Mouse (Mus musculus) megakaryocyte progenitor cell, adult 5-6 weeks (primary cell): ENCODE results near the gene Rapgef4. TPM values are rescaled to one million over a fixed set of nuclear protein-coding genes. Genes with fewer than 3 reads are reported as not detected.

Source experiments
- ATAC-seq: replicated peaks from 2 replicates; pipeline ENCODE4 v1.8.0; 2016; ENCODE audit warnings: mild to moderate bottlenecking, moderate TSS enrichment, inconsistent platforms; ENCODE audit not compliant: poor library complexity
- total RNA-seq, 2 experiments: library from RNA; stranded (forward) in 1 of 2; stranded (reverse) in 1 of 2; fragments of 157-497, 149-512 nt in 1 of 2; fragments of 200-1000 nt in 1 of 2; gene quantifications; 2 replicates each; pipeline versions ENCODE4 v1.2.3 to v1.2.4; 2015 to 2017

Gene Rapgef4
- total RNA-seq, 2 experiments from 2014 or later, result 0.50 to 3.8 TPM

DNA sequence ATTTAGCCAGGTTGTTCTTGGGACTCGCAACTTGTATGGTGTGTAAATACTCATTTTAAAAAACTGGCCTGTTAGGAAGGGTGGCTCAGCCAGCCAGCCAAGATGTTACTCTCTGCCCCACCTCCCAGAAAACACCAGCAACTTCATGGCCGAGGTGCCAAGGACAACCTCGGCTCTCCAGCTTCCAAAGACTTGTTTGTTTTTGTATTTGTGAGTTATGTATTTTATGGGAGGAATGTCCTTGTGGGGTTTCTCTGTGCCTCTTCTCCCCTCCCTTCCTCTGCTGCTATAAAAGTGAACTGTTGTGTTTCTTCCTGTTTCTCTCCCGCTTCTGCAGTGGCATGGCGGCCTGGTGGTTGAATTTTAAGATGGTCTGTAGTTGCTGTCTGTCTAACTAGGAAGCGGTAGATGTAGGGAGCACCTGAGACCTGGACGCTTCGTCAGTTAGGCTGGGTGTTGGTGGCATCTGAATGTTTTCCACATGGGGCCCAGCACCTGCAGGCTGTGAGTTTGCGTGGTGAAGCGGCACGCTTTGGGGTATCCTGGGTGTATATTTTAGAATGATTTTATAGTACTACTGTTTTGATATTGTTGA, 164.3 kb downstream of the Rapgef4 start:
- ATAC-seq, result no peak

DNA sequence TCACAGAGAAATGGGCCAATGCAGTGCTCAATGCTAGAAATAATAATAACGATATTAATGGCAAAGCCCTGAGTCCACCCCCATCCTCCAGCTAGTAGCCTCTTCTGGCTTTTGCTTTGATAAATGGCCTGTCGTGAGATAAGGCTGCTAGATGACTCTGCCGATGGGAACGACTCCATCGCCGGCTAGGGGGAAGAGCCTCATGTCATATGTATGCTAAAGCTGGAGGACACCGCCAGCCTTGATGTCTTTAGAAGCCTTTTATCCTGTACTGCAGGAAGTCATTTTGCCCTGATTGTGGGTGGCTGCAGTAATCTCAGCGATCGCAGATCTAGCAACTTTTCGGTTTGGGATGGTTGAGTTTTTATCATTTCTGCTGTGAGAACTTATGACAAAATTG, 165.0 kb downstream of the Rapgef4 start:
- no peak for ATAC-seq

DNA sequence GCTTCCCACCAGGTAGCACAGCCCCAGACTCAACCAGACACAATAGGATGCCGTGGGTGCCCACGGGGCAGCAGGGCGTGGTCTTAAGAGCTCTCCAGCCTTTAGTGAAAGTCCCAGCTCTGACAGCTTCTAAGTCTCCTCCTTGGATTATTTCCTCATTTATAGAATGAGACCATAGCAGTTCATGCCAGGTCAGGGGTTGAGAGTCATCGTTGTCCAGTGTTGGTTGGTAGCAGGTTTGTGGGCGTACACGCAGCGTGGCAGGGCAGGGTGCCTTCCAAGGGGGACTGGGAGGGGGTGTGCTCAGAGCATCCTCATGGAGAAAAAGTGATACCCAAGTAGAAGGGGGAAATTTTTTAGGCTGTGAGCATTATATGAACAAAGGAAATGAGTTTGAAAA, 166.2 kb downstream of the Rapgef4 start:
- no peak for ATAC-seq

DNA sequence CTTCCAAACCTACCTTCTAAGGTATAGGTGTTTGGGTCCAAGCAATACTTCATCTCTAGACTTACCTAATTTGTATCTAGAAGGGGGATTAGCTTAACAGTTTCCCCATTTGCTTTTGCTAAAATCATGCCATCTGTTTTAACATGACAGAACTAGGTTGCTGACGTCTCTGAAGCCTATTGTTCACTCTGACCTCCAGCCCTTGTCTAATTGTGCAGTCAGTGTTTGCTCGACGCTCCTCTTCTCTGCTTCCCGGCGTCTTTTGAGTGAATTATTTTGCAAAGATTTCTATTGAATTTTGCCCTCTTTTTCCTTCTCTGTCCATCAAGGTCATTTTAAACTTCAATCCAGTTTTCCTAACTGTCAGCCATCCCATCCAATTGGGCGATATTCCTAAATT, 166.7 kb downstream of the Rapgef4 start:
- no peak for ATAC-seq

GRCm38 (mm10) chr2:72148647-72149046, 167.6 kb downstream of the Rapgef4 start:
- no peak for ATAC-seq

DNA sequence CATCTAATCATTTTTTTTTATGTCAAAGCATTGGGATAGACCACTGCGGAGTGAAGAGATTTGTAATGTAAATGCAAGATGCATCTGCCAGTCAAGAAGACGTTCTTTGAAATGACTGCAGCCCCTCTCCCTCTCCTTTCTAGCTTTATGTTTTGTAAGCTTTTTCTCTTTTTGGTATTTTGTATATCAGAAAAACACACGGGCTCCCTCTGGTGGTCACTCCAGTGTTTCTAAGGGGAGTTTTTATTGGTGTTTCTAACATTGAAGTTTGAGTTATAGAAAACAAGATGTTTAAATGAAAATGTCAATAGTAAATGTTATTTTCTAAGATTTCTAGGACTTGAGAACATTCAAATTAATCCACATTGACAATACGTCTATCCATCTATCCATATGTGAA, 168.0 kb downstream of the Rapgef4 start:
- peak; percentile 35; the same call in 1 of the 2 replicates for ATAC-seq

DNA sequence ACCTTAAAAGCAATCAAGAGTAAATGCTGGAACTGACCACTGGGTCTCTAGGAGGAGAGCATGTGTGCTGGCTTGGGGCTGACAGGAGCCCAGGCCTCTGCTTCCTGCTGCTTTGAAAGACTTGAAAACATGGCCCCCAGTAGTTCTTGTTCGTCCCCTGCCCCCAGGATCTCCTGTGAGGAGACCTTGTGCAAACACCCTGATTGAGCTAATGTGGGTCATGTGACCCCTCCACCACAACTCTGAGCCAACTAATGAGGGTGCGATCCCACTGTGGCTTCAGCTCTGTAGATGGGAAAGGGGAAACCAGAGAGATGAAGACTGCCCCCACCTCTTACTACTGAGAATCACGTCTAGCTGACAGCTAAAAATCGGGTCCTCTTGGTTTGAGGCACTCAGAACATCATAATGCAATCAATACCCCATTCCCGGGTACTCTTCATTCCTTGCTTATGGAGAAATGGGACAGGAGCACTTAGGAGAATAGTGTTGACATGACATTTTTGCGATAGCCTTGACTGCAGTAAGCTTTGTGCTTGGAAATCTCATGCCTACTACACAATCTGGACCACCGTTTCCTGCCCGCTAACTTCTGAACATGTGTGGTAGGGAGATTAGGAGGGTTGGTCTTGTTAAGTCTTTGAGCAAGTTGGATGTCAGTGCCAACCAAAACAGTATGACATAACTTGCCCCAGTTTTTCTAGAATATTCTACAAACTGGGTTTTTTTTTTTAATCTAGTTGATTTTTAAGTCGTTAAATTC, 170.9 kb downstream of the Rapgef4 start:
- peak; percentile 93 for ATAC-seq

GRCm38 (mm10) chr2:72152746-72153145, 171.7 kb downstream of the Rapgef4 start:
- ATAC-seq, result no peak

DNA sequence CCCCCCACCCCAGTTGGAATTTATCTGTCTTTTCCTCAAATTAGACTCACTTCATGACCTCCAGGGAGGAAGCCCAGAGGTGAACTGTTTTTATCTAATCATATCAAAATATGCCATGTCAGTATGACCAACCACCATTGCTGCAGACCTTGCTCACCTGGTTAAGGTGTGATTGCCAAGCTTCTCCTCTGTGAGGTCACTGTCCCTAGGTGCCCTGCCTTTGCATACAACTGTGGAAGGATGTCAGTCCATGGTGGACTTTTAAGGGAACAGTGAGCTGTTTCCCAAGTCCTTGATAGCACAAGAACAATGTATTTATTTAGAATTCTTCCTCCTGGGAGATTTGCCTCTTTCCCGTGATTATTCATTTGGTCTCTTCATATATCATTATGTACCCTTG, 172.8 kb downstream of the Rapgef4 start:
- no peak for ATAC-seq

DNA sequence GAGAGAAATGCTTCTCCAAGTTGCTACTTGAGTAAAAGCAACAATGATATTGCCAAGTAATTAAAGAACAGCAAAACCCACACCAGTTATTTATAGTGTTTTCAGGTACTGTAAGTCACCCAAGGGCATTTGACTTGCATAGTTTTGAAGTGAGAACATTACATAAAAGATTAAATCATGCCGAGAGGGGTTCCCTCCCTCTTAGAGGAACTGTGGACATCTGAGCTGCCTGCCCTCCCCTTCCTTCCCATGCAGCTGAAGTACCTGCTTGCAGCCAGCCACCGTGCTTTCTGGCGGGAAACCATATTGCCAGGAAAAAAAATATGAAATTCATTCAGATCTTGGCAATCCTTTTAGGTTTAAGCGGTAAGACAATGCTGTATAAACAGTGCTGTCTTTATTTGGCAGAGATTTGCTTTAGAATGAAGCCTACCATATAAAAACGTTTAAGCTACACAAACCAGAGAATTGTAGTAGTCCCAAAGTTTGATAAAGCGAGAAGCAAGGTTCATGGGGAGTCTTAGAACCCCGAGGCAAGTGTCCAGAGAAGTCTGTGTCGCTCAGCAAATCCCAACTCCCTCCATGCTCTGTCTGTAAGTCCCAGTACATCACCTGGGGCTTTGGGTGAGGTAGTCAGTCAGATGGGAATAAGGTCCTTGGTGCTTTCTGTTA, 174.2 kb downstream of the Rapgef4 start:
- no peak for ATAC-seq

DNA sequence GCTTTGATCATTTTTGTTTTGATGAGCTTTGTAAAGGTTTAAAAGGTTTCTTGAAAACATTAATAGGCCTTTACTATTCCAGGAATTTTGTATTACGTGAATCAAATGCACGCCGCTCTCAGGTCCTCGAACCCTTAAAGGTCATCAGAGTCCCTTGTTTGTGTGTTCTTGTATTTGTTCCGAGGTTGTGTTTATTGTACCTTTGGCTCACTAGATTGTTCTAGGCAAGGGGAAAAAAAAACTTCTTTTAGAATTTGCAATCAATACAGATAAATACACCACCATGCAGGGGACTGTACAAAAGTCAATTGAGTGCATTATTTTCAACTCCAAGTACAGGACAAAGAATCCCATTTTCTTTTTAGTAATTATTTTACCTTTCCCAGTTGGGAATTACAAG, 175.4 kb downstream of the Rapgef4 start:
- no peak for ATAC-seq

GRCm38 (mm10) chr2:72157561-72157960, 176.5 kb downstream of the Rapgef4 start:
- peak; percentile 92 for ATAC-seq

DNA sequence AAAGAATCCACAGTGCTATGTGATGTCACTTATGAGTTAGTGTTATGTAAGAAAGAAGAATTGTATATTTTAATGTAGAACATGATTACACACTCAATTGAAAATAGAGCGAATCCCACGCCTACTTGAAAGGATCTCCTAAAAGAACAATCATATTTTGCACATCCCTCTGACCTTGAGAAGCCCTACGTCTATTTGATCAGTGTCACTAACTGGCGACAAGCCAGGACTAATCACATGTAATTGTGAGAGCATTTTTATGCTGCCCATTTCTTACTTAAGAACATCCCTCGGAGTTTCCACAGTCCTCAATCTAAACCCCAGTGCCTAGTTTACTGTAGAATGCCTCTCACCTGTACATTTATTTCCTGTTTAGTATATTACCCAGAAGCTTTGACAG, 177.0 kb downstream of the Rapgef4 start:
- ATAC-seq, result no peak

DNA sequence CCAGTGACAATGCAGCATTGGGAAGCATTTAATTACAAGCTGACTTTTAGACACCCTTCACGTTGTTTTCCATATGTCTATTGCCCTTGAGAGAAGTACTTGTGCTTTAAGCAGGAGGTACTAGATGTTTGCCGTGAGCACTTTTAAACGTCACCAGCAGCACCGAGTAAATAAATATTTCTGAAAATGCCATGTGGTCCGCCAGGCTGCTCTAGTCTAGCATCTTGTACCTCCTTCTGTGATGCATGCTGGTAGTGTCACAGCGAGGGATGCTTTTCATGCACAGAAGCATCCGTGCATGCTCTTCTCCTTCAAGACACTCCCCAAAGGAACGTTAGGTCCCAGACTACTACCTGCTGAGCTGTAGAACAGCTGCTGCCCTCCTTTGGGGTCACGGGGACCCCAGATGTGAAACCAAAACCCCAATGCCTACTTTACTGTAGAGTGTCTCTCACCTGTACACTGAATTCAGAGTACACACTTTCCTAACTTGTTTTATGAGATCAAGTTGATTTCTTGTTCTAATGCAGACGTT, 177.7 kb downstream of the Rapgef4 start:
- ATAC-seq, result no peak

DNA sequence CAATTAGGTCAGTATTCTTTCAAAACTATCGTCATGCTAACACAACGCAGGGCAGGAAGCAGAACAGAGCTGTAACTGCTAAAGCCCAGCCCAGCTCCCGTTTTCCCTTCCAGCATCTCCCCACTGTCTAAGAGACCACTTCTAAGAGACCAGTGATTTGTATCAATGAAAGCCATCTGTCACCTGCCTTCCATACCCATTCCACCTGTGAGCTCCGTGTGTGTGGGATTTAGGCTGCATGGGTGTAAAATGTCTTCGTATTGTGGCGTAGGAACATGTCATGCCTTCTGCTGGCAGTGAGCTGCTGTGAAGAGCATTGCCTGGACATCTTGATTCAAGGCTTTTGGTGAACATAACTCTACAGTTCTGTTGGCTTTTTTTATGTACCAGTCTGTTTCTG, 178.2 kb downstream of the Rapgef4 start:
- ATAC-seq, result no peak

DNA sequence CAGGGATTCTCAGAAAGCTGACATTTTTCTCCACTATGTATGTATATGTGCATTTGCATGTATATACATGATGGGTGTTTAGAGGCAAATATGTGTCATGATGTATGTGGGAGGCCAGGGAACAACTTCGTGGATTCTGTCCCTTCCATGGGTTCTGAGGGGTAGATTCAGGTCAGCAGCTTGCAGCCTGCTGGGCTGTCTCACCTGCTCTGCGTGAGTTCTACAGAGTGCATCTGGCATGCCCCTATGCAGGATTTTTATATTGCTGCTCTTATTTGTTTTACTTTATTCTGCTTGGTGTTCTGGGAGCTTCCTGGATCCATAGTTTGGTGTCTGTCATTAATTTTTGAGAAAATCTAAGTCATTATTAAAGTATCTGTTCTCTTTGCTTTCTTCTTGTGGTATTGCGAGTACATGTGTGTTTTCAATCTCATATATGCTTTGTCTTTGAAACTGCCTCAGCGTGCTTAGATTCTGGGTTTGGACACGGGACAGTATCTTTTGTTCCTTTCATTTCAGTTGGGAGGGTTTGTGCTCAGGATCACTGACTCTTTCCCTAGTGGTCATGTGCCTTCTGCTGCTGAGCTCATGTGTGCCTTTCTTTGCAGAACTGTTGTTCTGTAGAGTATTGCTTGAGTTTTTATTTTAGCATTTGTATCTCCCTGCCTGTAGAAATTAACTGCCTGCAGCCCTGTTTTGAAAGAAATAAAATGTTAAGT, 184.3 kb downstream of the Rapgef4 start:
- ATAC-seq, result no peak

DNA sequence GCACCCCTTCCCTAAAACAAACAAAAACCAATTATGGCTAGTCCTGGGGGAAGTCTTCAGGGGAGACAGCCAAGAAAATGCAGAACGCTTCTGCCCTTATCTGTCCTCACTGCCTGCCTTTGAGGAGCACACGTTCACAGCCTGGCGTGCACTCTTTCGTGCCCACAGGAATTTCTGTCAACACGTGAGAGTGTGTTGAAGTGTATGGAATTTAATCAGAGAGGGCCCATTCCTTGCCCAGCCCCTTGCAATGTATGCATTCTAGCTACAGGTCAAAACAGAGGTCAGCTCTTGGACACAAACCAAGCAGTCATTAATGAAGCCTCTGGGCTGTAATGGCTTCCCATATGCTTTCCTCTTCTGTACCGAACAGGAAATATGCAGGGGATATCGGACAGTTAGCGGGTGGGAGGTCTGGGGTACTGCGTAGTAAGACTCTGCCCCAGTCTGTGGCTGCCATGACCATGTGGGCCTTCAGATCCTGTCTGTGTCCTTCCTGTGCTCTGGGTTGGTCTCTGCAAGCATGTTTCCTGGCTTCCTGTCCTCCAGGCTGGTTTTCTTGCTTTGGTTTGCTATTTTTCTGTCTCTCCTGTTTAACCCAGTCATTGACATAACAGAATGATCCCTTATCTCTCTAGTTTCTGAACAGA, 188.5 kb downstream of the Rapgef4 start:
- 0 out of 2 replicates have a peak, but pooled peaks have one; percentile 24 for ATAC-seq

DNA sequence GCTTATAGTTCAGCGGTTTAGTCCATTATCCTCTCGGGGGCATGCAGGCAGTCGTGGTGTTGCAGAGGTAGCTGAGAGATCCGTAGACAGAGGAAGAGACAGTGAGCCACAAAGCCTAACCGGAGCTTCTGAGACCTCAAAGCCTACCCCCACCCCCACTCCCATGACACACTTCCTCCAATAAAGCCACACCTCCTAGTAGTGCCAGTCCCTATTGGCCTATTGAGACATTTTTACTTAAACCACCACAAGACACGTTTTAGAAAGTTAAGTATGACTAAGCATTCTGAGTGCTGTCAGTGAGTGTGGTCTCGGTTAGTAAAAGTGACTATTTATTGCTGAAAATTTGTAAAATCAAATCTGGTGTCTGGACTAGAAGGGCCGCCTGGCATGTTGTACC, 189.5 kb downstream of the Rapgef4 start:
- ATAC-seq, result peak; percentile 94

DNA sequence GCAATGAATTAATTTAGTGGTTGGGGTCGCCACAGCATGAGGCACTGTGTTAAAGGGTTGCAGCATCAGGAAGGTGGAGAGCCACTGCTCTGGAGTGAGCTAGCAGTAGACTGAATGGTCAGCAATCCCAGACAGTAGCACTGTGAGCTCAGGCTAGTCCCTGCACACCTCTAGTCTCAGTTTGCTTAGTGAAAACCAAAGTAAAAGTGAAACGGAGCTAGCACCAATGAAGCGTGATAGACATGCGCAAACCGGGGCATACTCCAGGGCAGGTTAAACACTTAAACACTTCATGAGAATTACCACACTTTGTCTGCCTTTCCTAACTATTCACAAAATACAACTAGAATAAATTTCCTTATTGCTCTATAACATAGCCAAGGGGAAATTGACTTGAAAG, 190.2 kb downstream of the Rapgef4 start:
- ATAC-seq, result no peak

DNA sequence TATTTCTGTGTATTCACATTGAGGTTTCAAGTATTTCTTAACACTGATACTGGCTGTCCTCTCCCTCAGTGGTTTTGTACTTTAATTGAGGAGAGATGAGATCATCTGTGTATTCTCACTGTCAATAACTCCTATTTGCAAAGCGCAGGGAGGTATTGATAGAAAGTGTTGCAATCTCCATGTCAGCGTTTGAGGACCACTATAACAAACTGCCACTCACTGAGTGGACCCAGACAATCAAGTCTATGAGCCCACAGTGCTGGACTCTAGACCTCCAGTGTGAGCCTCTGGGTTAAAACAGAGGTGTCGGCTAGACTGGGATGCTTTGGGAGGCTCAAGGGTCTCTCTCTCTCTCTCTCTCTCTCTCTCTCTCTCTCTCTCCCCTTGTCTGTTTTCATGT, 192.0 kb downstream of the Rapgef4 start:
- ATAC-seq, result no peak

DNA sequence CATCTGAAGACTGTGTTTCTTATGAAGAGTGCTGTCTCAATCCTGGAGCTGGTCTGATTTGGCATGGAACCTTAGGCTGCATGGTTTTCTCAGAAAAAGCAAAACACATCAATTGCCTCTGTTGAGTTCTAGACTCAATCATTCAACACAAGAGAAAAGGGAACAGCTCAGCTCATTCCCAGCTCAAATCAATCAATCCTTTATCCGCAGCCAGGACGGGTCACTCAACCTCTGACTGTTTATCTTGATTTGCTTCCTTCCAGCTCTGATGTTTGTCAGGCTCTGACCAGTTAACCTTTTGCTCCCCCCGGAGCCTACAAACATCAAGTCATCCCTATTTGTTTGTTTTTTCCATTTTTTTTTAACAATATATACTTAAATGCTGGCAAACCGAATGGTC, 192.8 kb downstream of the Rapgef4 start:
- ATAC-seq, result no peak
